Mouse (Mus musculus): ENCODE measurements at regions not wholly inside any gene's neighbourhood (a gene's known extent, or its start where the extent isn't known, plus 50 kb on each side); places are given as distances from the start of the nearest gene placed in this dataset.
A peak's percentile ranks its signal among the peaks of the same experiment; 100 is the strongest.

- DNase-seq: no peak
These were observed 207.7 kb upstream of the Nr2f2 start for GRCm38 (mm10) chr7:70574194-70574593.

DNA sequence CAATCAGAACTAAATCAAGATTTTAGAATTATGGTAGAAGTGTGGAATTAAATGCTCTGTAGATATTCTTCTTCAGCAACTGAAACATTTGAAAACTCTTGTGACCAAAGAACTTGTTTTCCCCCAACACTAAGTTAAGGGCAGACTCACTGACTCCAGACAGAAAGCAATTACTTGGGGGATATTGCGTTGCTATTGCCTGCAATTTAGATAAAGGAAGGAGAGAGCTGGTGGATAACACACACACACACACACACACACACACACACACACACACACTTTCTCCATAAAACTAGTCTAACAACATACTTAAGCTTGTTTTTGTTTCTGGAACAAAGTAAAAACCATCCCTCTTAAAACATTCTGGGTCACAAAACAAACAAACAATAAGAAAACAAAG, 198.5 kb upstream of the Nr2f2 start:
- no peak for DNase-seq

- peak; percentile 46 to 68 for DNase-seq
These were observed 182.5 kb upstream of the Nr2f2 start for GRCm38 (mm10) chr7:70548936-70549450.

- peak; percentile 44 to 67 for DNase-seq
These were observed 175.5 kb upstream of the Nr2f2 start for GRCm38 (mm10) chr7:70541881-70542665.

DNA sequence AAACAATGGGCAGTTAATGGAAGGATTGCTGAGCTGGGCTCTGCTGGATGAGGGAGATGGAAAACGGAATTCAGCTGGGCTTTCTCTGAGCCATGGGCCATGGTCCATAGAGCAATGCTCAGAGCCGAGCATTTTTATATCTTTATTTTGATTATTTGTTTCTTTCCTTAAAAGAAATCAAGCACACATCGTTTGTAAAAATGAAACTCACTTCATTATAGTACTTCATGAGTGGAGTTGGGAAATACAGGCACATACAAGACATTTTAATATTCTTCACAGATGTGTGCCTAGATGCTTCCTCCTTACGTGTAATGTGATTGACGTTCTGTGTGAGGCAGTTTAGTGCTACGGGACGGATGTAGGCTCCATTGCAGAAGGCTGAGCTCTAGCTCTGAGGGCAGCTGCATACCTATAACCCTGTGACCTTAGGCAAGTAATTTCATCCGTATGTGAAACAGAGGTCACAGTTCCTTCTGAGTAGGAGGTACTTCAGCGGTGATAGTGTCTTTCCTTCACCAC, 172.6 kb upstream of the Nr2f2 start:
- no peak for DNase-seq

- peak; percentile 49 to 54 for DNase-seq
These were observed 169.5 kb upstream of the Nr2f2 start for GRCm38 (mm10) chr7:70536046-70536445.

- DNase-seq: no peak
These were observed 167.0 kb upstream of the Nr2f2 start for GRCm38 (mm10) chr7:70533552-70533951.

DNA sequence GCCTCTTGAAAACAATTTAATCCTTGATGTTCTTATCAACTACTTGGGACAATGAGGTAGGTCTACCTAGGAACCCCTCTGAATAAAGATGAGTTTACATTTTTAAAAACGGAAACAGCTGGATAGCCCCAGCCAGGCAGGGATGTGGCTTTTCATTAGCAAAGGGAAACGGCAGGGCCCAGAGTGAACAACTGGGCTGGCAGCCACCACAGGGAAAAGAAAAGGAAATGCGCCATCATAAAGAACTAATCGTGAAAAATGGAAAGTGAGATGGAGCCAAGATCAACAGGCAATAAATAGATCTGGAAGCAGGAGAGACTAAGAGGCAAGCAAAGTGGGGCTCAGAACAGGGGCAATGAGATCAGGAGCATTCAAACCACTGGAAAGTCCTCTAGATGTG, 161.4 kb upstream of the Nr2f2 start:
- peak in 1 of 2 experiments; percentile 42 for DNase-seq

DNA sequence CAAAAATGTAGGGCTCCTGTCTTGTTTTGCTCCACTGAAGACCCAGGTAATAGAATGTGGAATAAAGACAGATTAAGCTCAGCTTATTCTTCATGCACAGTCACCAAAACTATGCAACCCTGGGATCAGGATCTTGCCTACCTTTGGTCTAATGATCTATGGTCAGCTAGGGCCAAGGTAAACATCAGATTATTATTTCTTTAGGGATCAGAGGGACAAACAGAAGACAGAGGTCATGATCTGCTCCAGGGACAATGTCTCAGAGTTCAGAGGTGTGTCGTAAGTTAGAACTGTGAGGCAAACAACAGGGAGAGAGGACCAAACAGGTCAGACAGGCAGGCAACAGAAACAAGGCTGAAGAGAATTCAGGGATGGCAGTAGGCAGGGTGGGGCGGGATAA, 158.8 kb upstream of the Nr2f2 start:
- DNase-seq: no peak

GRCm38 (mm10) chr7:70524744-70525143, 158.2 kb upstream of the Nr2f2 start:
- no peak for DNase-seq

- no peak for DNase-seq
These were observed 157.7 kb upstream of the Nr2f2 start for GRCm38 (mm10) chr7:70524251-70524650.

- DNase-seq: no peak
These were observed 150.2 kb upstream of the Nr2f2 start for GRCm38 (mm10) chr7:70516741-70517140.

GRCm38 (mm10) chr7:70515341-70515851, 148.9 kb upstream of the Nr2f2 start:
- DNase-seq: peak; percentile 29 to 64

DNA sequence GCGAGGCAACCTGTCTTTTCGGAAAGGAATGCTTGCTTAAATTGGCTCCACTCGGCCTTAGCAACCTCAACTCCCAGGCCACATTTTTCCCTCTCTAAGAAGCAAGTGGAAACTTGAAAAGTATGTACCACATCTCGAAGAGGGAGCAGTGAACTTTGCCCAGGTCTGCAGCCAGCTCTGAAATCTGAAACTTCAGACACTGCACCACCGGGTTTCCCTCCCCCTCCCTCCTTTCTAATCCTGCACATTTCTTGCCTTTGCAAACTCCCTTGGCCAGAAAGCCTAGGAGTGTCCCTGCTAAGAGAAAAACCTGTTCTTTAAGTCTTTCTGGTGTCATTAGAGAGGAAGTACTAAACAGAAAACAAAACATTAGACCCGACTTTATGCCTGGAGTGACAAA, 148.1 kb upstream of the Nr2f2 start:
- peak; percentile 80 to 85 for DNase-seq

GRCm38 (mm10) chr7:70512354-70512753, 145.8 kb upstream of the Nr2f2 start:
- DNase-seq: peak in 1 of 2 experiments; percentile 36

DNA sequence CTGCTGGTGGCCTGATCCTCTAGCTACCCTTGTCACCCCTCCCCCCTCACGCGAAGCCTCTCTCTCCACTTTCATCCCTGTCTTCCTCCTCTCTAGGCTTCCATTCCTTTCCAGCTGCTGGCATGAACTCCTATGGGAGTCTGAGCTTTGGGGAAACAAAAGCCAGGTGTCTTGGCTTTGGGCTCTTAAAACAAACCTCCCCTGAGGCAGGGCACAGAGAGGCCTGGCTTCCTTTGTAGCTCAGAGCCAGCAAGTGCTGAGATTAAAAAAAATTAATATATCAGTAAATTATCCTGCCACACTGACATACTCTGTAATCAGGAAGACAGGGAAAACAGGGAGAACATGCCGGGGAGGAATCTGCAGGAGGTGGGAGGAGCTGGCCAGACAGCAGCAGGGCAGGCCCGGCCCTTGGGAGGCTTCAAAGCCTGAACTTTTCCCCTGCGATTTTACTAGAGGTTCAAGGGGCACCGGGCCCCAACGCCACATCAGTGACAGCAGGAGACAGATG, 139.2 kb upstream of the Nr2f2 start:
- peak; percentile 80 to 90 for DNase-seq

GRCm38 (mm10) chr7:70501821-70502220, 135.3 kb upstream of the Nr2f2 start:
- DNase-seq: peak; percentile 37 to 73

DNA sequence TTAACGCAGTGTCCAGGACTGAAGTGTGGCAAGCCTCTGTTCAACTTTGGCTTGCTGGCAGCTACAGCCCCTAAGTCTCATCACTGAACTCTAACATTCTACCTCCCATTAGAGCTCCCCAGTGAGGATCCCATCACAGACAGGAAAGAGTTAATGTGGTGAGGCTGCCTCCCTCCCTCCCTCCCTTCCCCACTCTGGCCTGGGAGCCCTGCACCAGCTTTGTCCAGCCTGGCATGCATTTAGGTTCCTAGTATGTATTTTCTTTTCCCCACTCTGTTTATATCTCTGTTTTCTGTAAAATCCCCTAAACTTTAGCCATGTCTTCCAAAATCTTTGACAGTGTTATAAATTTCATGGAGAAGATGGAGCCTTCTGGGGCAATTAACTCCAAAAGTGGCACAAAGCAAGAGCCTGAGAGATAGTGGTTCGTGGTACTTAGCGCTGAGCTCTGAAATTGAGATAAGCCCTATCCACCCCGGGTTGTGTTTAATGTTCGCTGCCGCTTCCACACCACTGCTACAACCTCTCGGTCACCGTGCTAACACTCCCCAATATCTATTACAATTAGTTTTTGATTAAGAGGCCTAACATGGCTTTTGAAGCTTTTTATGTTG, 130.1 kb upstream of the Nr2f2 start:
- DNase-seq: no peak

DNA sequence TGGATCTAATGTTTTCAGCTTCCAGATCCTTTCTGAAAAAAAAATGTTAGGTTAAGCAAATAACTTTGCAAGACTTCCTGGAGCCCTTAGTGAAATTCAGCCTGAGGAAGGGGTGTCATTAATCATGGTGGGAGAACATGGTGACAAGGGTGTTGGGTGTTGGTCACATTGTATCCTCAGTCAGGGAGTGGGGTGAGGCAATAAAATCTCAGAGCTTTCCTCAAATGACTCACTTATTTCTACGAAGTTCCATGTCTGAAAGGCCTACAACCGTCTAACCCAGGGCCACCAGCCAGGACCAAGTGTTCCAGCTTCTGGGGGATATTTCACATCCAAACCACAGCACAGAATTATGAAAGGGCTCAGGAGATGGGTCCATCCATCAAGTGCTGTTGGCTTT, 117.7 kb upstream of the Nr2f2 start:
- DNase-seq: no peak

- no peak for DNase-seq
These were observed 117.0 kb upstream of the Nr2f2 start for GRCm38 (mm10) chr7:70483536-70483935.

DNA sequence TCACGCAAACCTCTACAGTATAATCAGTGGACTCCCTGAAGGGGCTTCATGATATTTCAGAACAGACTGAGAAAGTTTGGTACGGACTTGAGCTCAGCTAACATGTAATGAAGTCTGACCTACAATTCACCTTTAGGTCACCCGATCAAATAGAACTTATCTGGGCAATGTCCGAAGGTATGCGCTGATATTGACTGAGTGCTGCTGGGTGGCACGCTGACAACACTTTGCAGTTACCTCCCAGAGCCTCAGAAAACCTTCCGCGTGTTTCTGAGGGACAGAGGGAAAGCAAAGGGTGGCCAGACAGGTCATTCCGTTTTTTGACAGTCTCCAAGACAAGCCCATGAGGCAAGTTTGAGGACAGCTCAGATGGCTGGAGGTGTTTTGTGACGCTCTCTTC, 115.3 kb upstream of the Nr2f2 start:
- DNase-seq: no peak

DNA sequence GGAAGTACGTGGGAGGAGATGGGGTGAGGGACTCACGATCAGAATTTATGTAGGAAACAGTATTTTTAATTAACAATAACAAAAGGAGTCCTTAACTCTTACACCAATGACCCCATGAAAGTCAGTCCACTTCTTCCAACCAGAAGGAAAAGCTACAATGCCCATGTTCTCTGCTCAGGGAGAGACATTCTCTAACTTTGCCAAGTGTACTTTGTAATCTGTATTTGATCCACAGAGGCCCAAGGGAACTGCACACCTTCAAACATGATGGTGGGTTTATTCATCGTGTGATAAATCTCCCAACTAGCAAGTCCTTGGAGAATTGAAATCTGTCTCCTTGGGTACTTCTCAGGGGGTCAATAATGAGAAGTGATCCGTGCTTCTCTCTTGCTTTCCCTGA, 106.3 kb upstream of the Nr2f2 start:
- DNase-seq: peak in 1 of 2 experiments; percentile 18

DNA sequence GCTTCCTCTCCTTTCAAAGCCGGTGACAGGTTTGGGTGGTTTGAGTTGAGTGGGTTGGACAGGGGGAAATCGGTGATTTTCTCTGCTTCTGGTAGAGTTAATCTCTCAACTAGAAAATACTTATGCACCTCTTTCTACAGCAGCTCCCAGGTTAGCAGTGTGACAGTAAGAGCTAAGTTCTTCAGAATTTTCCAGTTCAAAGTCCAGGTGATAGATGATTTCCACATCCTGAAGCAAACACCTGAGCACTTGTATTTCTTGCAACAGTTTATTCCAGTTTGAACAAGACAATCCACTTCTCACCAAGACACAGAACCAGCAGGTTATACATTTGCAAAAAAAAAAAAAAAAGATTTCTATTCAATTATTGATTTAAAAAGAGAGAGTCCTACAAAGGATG, 104.0 kb upstream of the Nr2f2 start:
- DNase-seq: no peak

GRCm38 (mm10) chr7:70462131-70462530, 95.6 kb upstream of the Nr2f2 start:
- DNase-seq: no peak

Measured in kidney, postnatal 36 days (tissue).